Mouse (Mus musculus) retina, adult 2 months (tissue): ENCODE data around the gene Art5.
"Not testable (repeated sequence)": the region's sequence is repeated elsewhere in the genome, so short reads cannot be mapped to it uniquely, and the experiment has no call there.

Source experiments
- DNase-seq: peaks from one replicate; pipeline ENCODE4 v3.0.0-alpha.2; 2012; ENCODE audit warnings: low read depth, low spot score

The Art5 gene

DNA sequence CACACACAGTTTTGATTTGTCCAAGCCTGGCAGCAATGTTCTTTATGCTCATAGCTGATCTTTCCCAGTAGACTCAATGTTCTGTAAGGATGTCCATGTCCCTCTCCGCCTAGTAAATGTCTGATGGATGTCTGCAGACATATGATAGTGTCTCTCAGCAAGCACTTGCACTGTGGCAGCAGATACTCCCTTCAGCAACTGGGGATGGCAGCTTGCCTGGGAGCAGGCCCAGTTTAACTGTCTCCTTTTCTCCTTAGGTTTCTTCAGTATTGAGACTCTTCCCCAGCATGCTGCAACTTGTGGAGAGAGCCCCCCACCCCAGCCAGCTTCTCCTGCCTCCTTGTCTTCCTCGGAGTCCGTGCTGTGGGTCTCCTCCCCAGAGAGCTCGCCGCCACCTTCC is 27.5 kb downstream of the Art5 start:
- DNase-seq = no peak

DNA sequence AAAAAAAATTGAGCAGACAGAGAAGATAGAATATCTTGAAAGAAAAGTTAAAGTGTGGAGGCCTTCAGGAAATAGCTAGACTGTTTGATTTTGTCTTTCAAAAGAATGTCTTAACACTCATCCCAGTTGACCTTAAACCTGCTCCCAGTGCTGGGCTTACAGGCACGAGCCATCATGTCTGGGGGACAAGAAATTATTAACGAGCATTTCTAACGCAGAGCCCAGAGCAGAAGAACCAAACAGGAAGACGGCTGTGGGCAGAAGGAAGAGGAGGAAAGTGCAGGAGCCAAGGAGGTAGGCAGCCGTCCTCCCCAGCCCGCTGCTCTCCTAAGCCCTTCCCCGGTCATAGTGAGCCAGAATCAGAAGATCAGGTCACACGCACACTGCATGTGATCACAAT is 29.0 kb downstream of the Art5 start:
- no peak for DNase-seq

DNA sequence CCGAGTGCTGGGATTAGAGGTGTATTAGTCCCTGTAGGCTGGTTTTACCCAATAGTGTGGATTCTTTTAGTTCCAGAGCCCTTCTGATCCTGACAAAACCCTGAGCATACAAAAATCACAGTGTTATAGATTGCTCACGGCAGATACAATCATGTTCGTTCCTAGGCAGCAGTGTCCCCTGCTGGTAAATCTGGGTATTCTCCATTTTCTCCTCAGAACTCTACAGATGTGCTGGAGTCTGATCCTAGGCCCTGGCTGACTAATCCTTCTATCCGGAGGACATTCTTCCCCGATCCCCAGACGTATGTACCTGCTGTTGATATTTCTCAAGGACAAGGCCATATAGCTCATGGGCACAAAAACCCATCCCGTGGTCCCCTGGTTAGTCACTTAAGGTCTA is 30.8 kb downstream of the Art5 start:
- no peak for DNase-seq

DNA sequence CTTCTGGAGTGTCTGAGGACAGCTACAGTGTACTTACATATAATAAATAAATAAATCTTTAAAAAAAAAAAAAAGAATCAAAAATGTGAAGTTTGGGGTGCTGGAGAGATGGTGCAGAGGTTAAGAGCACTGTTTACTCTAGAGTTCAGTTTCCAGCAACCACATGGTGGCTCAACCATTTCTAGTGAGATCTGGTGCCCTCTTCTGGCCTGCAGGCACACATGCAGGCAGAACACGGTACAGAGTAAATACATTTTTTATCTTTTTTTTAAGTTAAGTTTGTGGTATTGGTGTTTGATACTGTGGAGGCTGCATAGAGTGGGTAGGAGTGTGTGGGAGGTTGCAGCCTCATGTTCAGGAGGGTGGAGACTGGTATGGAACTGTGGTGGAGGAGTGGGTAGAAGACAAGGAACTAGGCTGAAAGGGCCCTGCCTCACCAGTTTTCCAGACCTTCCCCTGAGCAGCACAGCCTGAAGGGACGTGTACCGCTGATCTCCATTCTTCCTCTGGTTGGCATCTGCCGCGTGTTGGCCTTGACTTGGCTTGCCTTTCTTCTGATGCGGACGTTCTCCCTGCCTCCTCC is 32.5 kb downstream of the Art5 start:
- DNase-seq = no peak

DNA sequence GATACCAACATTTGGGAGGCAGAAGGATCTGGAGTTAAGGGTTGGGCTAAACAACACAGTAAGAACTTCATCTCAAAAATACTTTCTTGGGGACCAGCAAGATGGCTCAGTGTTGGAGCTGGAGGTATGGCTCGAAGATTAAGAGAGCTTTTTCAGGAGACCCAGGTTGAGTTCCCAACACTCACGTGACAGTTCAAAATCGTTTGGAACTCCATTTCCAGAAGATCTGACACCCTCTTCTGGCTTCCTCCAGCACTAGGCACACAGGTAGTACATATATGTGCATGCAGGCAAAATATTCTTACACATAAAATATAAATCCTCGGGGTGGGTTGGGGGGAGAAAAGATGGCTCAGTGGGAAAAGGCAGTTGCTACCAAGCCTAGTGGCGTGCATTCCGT is 42.9 kb downstream of the Art5 start:
- no peak for DNase-seq

DNA sequence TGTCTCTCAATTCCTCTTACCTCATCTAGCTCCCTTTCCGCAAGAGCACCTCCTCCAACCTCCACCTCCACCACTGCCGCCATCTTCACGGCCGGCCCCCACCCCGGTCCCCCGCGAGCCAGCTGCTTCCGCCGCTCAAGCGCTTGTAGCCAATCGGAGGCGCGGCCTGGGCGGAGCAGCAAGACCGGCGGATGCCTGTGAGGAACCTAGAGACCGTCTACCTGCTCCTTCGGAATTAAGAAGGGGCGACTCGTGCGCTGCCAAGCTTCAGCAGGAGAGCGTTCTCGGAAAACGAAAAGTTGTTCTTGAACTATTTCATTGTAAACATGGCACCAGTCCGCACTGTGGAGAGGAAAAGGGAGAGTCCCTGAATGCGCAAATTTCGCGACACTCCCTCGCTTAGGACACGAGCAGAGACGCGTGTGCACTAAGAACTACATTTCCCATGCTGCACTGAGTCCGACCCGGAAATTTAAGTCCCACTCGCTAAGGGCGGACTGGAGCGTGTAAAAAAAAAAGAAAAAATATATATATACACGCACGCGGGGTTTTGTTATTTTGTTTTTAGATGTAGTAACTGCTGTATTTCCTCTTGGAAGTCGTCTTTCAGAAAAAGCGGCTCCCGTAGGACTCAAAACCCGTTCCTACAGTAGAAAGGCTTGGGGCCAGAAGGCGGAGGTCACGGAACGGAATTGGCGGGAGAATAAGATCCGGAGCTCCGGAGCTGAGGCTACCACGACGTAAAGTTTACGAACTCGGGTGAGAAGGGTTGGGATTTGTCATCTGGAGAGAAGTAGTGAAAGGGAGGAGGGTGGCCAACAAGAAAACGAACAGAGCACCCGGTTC is 44.0 kb downstream of the Art5 start, which contains the start of the genes Rnf121, Xndc1 and Xntrpc:
Gene Rnf121, minus strand, starts transcription at position 424 of the 846 bp plus-strand sequence.
Gene Xndc1, plus strand, starts transcription at position 466 of the 846 bp plus-strand sequence.
Gene Xntrpc, plus strand, starts transcription at position 668 of the 846 bp plus-strand sequence.
- DNase-seq = peak; percentile 84

DNA sequence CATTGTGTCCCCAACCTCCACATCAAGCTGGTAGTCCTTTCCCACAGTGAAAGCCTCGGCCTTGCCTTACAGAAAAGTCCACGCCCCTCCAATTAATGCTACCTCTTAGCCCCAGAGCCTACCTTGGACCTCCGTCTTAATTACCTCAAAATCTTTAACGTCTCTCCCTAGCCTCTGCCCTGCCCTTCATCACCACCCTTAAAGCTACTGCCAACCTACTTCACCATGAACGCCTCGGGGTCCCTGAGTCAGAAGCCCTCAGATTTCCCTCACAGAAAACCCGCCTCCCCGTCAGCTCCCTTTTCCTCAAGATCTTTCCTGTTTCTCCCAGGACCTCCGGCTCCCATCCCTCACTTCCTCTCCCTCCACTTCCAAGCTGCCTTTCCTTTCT is 44.6 kb downstream of the Art5 start:
- no peak for DNase-seq

DNA sequence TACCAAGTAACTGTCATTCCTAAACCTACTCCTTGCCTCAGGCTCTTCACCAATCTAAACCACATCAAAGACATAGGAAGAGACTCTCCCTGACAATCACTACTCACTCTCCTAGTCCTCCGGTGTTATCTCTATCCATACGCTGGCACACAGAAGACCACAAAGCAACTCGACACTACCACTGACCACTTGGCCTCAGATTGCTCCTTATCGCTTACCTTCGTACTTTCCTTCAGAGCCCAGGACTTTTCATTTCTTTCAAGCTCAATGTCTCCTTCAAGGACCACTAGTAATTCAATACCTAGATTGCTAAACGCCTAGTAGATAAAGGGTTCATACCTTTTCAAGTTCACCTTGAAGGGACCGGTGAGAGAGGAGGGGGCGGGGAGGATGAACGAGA is 45.4 kb downstream of the Art5 start:
- no peak for DNase-seq

DNA sequence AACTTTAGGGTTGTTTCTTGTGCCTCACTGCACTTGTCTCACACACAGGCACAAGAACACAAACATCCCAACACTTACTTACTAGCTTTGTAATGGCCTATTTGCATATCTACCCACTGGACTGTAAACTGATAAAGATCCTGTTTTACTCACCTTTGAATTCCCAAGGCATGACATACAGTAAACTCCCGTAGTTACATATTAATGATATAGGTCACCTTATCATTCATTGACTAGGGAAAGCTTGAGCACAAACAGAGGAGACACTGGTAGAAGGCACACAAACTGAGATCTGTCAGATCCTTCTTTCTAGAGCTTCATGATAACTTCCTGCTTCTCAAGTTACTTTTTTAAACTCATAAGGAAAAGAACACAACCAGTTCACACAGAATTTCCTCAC is 47.1 kb downstream of the Art5 start:
- DNase-seq = no peak

DNA sequence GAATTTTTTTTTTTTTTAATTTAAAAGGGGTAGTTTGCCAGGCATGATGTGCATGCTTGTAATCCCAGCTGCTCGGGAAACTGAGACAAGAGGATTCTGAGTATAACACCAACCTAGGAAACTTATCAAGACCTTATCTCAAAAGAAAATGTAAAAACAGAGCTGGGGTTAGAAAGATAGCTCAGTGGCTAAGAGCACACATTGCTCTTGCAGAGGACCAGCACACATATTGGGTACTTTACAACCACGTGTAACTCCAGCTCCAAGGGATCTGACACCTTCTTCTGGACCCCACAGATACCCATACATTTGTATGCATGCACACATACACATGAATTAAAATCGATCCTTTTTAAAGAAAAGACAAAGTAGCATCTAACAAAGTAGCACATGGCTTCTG is 47.9 kb downstream of the Art5 start:
- no peak for DNase-seq

DNA sequence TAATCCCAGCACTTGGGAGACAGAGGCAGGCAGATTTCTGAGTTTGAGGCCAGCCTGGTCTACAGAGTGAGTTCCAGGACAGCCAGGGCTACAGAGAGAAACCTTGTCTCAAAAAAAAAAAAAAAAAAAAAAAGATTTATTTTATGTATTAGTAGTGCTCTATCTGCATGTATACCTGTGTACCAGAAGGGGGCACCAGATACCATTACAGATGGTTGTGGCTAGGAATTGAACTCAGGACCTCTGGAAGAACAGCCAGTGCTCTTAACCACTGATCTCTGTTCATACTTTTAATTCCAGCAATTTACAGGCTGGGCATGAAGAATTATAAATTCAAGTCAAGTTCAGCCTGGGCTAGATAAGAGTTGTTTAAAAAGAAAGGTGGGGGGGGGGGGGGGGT is 60.8 kb downstream of the Art5 start:
- not testable (repeated sequence) for DNase-seq
